Mouse (Mus musculus) spleen, embryonic (tissue): ENCODE results near the gene Sipa1.
"Not testable (repeated sequence)": the region's sequence is repeated elsewhere in the genome, so short reads cannot be mapped to it uniquely, and the experiment has no call there.

ENCODE experiments used
- CTCF ChIA-PET: fragments of 350-600 bp; sonication (Branson Sonifier 250); formaldehyde crosslinking; loops from one replicate; lab custom pipeline; 2022; lab: Charles Lee

Sipa1 gene

GRCm38 (mm10) chr19:5687738-5688137, 24.2 kb upstream of the Sipa1 start:
- CTCF ChIA-PET, result no interaction called here

- CTCF ChIA-PET, result not testable (repeated sequence)
Measured at GRCm38 (mm10) chr19:5686954-5687353, 23.4 kb upstream of the Sipa1 start.

GRCm38 (mm10) chr19:5686437-5686836, 22.9 kb upstream of the Sipa1 start:
- CTCF ChIA-PET, result no interaction called here

DNA sequence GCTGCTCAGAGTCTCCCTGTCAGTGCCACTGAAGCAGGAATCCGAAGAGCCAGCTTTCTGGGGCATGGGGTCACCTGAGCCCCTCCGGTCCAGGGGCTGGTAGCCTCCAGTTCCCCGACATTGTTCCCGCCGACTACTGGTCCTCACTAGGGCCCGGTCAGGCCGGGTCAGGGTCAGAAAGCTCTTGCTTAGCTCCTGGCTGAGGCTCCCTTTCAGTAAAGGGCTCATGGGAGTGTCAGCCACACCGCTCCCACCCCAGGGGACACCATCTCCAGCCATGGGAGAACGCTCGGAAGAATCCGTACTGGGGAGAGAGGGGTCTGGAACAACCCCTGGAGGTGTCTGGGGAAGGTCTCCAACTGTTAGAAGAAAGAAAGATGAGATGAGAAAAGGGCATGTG, 22.4 kb upstream of the Sipa1 start:
- CTCF ChIA-PET, result no interaction called here

GRCm38 (mm10) chr19:5685431-5685830, 21.9 kb upstream of the Sipa1 start:
- CTCF ChIA-PET, result no interaction called here

GRCm38 (mm10) chr19:5684985-5685384, 21.5 kb upstream of the Sipa1 start:
- CTCF ChIA-PET, result interaction anchor here (0.6 kb wide), 1 partner anchor 440 kb away, joined by 5 read pairs; no protein-coding TSS in a partner anchor

DNA sequence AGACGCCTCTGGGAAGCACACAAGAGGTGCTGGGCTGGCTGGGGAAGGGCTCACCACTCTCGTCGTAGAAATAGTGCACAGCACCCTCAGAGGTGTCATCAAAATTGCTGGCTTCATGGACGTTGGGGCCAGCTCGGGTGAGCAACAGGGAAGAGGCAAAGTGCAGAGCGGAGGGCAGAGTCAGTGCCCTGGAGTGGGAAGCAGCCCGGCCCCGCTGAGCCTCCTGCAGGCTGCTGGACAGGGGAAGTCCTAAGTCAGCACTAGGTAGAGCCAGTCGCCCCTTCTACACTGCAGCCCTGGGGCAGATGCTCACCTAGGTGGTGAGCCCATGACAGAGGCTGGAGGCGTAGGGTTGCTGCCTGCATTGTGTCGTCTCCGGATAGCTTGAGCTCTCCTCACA, 20.7 kb upstream of the Sipa1 start:
- CTCF ChIA-PET, result interaction anchor here (0.6 kb wide), 3 partner anchors 106 to 602 kb away, joined by 4 to 8 read pairs (median 5); no protein-coding TSS in a partner anchor

DNA sequence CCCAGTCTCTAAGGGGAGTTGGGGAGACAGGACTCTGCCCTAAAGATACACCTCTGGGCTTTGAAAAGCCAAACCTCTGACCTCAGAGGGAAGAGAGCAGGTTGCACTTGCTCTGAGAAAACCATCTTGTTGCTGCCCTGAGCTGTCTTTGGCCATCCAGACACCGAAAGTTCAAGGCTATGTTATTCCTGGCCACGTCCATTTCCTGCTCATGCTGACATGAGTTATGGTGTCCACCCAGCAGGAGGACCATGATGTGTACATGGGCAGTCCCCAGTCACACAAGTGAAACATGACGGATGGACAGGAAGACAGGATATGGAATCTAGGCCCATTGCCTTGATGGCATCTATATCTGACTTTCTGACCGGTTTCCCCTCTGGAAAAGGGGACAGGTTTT, 16.9 kb upstream of the Sipa1 start:
- CTCF ChIA-PET, result no interaction called here

- CTCF ChIA-PET, result no interaction called here
Measured at GRCm38 (mm10) chr19:5668372-5668771, 4.9 kb upstream of the Sipa1 start.

GRCm38 (mm10) chr19:5666386-5666785, 2.9 kb upstream of the Sipa1 start:
- CTCF ChIA-PET, result no interaction called here

GRCm38 (mm10) chr19:5665465-5665864, 2.0 kb upstream of the Sipa1 start:
- CTCF ChIA-PET, result no interaction called here

- CTCF ChIA-PET, result no interaction called here
Measured at GRCm38 (mm10) chr19:5664669-5665257, 1.3 kb upstream of the Sipa1 start.

DNA sequence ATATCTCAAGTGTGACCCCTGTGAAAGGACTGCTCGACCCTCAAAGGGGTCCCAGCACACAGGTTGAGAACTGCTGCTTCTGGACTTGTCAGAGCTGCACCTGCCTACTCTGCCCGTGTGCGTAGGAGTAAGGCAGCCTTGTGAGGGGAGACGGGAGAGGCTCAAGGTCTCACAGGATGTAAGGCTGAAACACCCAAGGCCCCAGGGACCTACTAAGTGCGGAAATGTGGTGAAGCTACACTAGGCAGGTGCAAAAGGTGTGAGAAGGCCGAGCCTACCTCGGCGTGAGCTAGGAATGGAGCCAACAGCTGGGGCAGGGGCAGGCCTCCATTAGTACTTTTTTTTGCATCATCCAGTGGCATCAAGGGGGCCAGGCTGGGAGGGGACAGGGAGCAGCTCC, 1.2 kb downstream of the Sipa1 start:
- CTCF ChIA-PET, result no interaction called here

DNA sequence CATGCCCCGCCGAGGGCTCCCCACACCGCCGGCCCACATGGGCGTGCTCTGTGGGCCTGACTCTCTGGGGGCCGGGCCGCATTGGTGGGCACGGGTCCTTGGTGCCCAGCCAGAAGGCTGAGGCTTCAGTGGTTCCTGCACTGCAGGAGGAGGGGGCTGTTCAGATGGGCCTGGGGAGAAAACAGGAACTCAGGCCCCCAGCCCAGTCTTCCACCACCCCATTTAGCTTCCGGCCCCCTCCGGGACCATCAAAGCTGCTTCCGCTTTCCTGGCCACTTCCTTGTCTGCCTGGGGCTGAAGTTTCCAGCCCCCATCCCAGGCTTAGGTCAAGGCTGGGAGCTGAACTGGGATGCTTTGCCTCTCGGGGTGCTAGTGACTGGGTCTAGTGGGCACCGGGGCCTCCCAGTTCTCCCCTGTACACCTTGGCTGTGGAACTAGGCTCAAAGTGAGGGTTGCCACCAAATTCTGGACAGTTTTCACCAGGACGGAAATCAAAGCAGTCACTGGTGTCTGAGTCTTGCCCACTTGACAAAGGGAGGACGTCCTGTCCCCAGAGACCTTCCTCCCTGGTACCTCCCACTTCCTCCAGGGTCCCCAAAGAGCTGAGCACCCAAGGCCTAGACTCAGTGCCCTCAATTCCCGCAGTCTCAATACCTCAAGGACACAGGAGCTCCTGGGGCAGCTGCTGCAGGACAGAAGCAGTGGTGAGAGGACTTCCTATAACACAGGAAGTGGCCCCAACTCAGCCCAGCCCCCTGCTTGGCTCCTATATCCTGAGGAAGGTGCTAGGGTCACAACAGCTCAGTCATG, 2.4 kb downstream of the Sipa1 start:
- CTCF ChIA-PET, result interaction anchor here (0.9 to 1.2 kb wide), 2 partner anchors 29 to 92 kb away, joined by 3 read pairs; no protein-coding TSS in a partner anchor

- CTCF ChIA-PET, result no interaction called here
Measured at GRCm38 (mm10) chr19:5654720-5655298, 8.7 kb downstream of the Sipa1 start.

- CTCF ChIA-PET, result no interaction called here
Measured at GRCm38 (mm10) chr19:5653969-5654719, 9.4 kb downstream of the Sipa1 start.

- CTCF ChIA-PET, result no interaction called here
Measured at GRCm38 (mm10) chr19:5652570-5652969, 10.9 kb downstream of the Sipa1 start.

GRCm38 (mm10) chr19:5651502-5652274, 11.8 kb downstream of the Sipa1 start:
- CTCF ChIA-PET, result no interaction called here

GRCm38 (mm10) chr19:5649298-5649741, 14.2 kb downstream of the Sipa1 start:
- CTCF ChIA-PET, result interaction anchor here (0.6 kb wide), 1 partner anchor 1625 kb away, joined by 3 read pairs; no protein-coding TSS in a partner anchor

DNA sequence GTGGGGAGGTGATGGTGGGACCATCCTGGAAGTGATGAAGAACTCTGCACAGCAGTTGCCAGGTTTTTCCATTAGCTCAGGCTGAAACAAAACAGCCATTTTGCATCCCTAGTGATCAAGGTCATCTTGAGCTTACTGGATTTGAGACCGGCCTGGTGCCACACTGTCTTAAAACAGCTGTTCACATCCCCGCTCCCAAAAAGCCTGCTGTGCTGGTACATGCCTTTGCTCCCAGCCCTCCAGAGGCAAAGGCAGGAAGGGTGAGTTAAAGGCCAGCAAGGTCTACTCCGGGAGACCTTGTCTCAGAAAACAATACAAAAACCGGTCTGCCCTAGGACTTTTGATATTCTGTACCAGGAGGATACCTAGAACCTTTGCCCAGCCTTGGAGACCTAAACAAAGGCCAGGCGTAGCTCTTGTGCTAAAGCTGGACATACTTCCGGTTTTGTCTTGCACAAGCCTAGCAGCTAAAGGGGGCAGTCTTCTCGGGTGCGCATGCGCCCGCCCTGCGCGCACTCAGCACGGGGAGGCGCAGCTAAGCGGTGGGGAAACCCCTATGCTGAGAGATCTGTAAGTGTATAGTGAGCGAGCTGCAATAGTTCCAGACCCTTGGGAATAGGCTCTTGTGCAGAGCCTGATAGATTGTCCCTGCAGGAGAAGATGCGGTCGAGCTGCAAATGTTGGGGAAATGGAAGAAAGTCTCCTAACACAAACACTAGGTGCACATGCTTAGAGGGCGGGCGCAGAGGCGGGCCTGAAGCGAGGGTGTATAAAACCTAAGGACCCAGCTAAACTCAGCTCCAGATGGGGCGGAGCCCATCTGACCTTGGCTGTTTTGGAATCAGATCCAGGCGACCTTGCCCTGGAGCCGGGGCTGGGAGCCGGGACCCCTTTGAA, 14.9 kb downstream of the Sipa1 start:
- CTCF ChIA-PET, result interaction anchor here (0.5 to 0.6 kb wide), 2 partner anchors 11 to 1626 kb away, joined by 3 read pairs; no protein-coding TSS in a partner anchor
